Mouse (Mus musculus) stomach, embryonic 16.5 days (tissue): ENCODE measurements around the gene Alox5. TPM values are rescaled to one million over a fixed set of nuclear protein-coding genes. Genes with fewer than 3 reads are reported as not detected.

Experiments used
- ATAC-seq: fragments of 200-750 bp; cut with Nextera tagmentation; 2 replicates; pipeline ENCODE4 v1.8.0; 2017; ENCODE audit warnings: moderate number of reproducible peaks, moderate TSS enrichment; ENCODE audit not compliant: insufficient read depth, low FRiP score
- H3K27ac ChIP-seq: fragments of 300-500 bp; sonication (generic); 2 replicates; pipeline ENCODE4 v1.5.1; 2014; ENCODE audit warnings: low read length
- H3K27me3 ChIP-seq: fragments of 300-500 bp; sonication (generic); 2 replicates; pipeline ENCODE4 v1.6.1; 2014; ENCODE audit warnings: low read length, control low read depth, mixed read lengths; ENCODE audit not compliant: control insufficient read depth, insufficient read depth
- H3K36me3 ChIP-seq: fragments of 300-500 bp; sonication (generic); 2 replicates; pipeline ENCODE4 v1.6.1; 2014; ENCODE audit warnings: low read length; ENCODE audit not compliant: control insufficient read depth, insufficient read depth
- H3K4me1 ChIP-seq: fragments of 300-500 bp; sonication (generic); 2 replicates; pipeline ENCODE4 v1.6.1; 2014; ENCODE audit warnings: low read length, control low read depth, mixed read lengths; ENCODE audit not compliant: control insufficient read depth, insufficient read depth
- H3K4me2 ChIP-seq: fragments of 300-500 bp; sonication (generic); 2 replicates; pipeline ENCODE4 v1.6.1; 2014; ENCODE audit warnings: low read depth, low read length, mixed read lengths
- H3K4me3 ChIP-seq: fragments of 300-500 bp; sonication (generic); replicated peaks from 2 replicates; pipeline ENCODE4 v1.5.1; 2014; ENCODE audit warnings: mild to moderate bottlenecking, low read length
- H3K9ac ChIP-seq: fragments of 300-500 bp; sonication (generic); 2 replicates; pipeline ENCODE4 v1.6.1; 2014; ENCODE audit warnings: low read length
- H3K9me3 ChIP-seq: fragments of 300-500 bp; sonication (generic); replicated peaks from 2 replicates; pipeline ENCODE4 v1.6.1; 2016; ENCODE audit warnings: low read length, control low read depth; ENCODE audit not compliant: control insufficient read depth
- WGBS: fragments of 180-500 bp; shearing (Covaris S2); extraction: QIAGEN DNeasy Blood & Tissue Kit; methylation state at CpG from one replicate; pipeline ENCODE4 v1.1.7; 2014; 5-methylcytosine and 5-hydroxymethylcytosine counted together
- polyA plus RNA-seq: library from polyadenylated mRNA; unstranded; fragments of >200 nt; fragmentation: Nextera tagmentation; extraction: Ambion mirVana; gene quantifications from 2 replicates; pipeline ENCODE4 v1.2.1, GENCODE M21; 2015

Alox5 gene
- polyA plus RNA-seq, 1 experiment from 2014 or later, result 3.9 TPM

- Histone ChIP-seq H3K27ac (no peak overlapping the region), H3K36me3 (no peaks in the 10 kb centered on the region), H3K9ac (no peak overlapping the region), H3K4me3 (no peak overlapping the region), H3K27me3 (peaks cover 25% of the 10 kb centered on the region), H3K9me3 (no peaks in the 10 kb centered on the region), H3K4me2 (no peak overlapping the region), H3K4me1 (peaks cover 6% of the 10 kb centered on the region; the same call in 1 of the 2 replicates)
- WGBS, result 79% methylated on average over 4 of the region's 4 CpGs
- no peak for ATAC-seq
These were observed 2.2 kb downstream of the Alox5 start for GRCm38 (mm10) chr6:116458728-116459127.

- Histone ChIP-seq H3K4me3 (no peak overlapping the region), H3K9ac (no peak overlapping the region), H3K9me3 (no peaks in the 10 kb centered on the region), H3K4me2 (no peak overlapping the region), H3K27me3 (peaks cover 21% of the 10 kb centered on the region), H3K36me3 (no peaks in the 10 kb centered on the region), H3K4me1 (peaks cover 6% of the 10 kb centered on the region; the same call in 1 of the 2 replicates), H3K27ac (no peak overlapping the region)
- WGBS, result 29% methylated on average over 1 of the region's 1 CpGs
- no peak for ATAC-seq
These were observed 4.5 kb downstream of the Alox5 start for GRCm38 (mm10) chr6:116456482-116456881.

DNA sequence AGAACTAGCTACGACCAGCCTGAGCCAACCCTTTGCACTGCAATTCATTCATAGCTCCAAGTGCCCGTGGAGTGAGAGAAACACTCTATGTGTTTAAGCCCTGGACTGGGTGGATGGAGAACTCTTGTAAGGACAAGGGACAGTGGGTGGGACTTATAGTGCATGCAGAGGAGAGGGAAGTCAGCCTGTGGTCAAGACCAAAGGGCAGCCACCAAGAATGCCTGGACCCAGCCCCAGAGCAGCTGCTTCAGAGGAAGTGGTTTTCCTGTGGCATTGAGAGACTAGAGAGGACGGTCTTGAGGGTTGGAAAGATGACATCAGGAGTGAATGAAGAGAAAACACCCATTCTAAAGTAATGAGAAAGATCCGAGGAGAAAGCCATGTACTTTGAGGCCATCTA, 5.2 kb downstream of the Alox5 start:
- Histone ChIP-seq H3K9me3 (no peaks in the 10 kb centered on the region), H3K4me3 (no peak overlapping the region), H3K4me1 (peaks cover 2% of the 10 kb centered on the region; the same call in 1 of the 2 replicates), H3K9ac (no peak overlapping the region), H3K36me3 (no peaks in the 10 kb centered on the region), H3K4me2 (no peak overlapping the region), H3K27ac (no peak overlapping the region), H3K27me3 (peaks cover 14% of the 10 kb centered on the region)
- ATAC-seq, result no peak
- 62% methylated on average over 4 of the region's 4 CpGs for WGBS

GRCm38 (mm10) chr6:116440849-116441248, 20.1 kb downstream of the Alox5 start:
- Histone ChIP-seq H3K4me3 (no peak overlapping the region), H3K9ac (no peak overlapping the region)

DNA sequence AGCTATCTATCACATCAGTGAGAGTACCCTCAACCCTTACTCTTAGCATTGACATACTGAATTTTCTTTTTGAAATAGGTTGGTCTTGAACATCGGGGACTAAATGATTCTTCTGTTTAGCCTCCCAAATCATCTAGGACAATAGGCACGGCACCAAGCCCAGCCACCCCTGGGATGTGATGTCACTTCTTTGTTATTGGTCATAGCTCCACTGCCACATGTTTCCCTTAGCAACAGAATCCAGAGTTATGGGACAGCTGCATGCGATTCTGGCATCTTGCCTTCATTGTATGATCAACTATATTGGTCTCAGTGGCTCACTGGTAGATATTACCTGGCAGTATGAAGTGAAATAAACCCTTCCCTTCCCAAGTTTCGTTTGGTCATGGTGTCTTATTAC, 20.5 kb downstream of the Alox5 start:
- Histone ChIP-seq H3K4me3 (no peak overlapping the region), H3K27me3 (no peaks in the 10 kb centered on the region; the same call in 1 of the 2 replicates), H3K9me3 (no peaks in the 10 kb centered on the region), H3K4me1 (no peaks in the 10 kb centered on the region), H3K9ac (no peak overlapping the region), H3K27ac (no peak overlapping the region), H3K36me3 (no peaks in the 10 kb centered on the region), H3K4me2 (no peak overlapping the region)
- no peak for ATAC-seq
- 69% methylated on average over 4 of the region's 4 CpGs for WGBS

More at GRCm38 (mm10) chr6:116440849-116441248, 20.1 kb downstream of the Alox5 start:
- no peaks in the 10 kb centered on the region; the same call in 1 of the 2 replicates for H3K27me3 ChIP-seq
- H3K9me3 ChIP-seq, result no peaks in the 10 kb centered on the region
- H3K27ac ChIP-seq, result no peak overlapping the region
- H3K36me3 ChIP-seq, result no peaks in the 10 kb centered on the region
- no peak for ATAC-seq
- H3K4me1 ChIP-seq, result no peaks in the 10 kb centered on the region
- no peak overlapping the region for H3K4me2 ChIP-seq
- WGBS, result 57% methylated on average over 4 of the region's 4 CpGs

GRCm38 (mm10) chr6:116439531-116439930, 21.4 kb downstream of the Alox5 start:
- no peaks in the 10 kb centered on the region for H3K9me3 ChIP-seq
- no peaks in the 10 kb centered on the region; the same call in 1 of the 2 replicates for H3K27me3 ChIP-seq
- WGBS, result 87% methylated on average over 6 of the region's 6 CpGs
- no peak overlapping the region for H3K4me2 ChIP-seq
- H3K9ac ChIP-seq, result no peak overlapping the region
- no peaks in the 10 kb centered on the region for H3K36me3 ChIP-seq
- no peaks in the 10 kb centered on the region for H3K4me1 ChIP-seq
- no peak for ATAC-seq
- H3K27ac ChIP-seq, result no peak overlapping the region
- no peak overlapping the region for H3K4me3 ChIP-seq

DNA sequence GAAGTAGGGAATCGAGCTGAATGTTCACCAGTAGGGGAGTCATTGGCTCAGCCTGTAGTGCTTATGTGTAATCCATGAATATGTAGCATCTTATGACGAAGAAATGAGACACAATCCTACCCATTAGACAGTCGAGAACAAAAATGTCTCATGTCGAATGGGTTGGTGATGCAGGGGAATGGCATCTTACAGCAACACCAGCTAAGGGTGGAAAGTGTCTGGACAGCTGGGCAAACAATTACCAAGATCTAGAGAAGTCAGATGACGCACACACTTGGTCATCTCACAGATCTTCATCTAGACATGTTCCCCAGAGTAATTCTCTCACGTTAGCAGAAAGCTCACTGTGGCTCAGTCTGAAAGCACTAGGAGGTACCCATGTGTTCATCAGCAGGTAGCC, 22.1 kb downstream of the Alox5 start:
- no peaks in the 10 kb centered on the region for H3K9me3 ChIP-seq
- H3K4me3 ChIP-seq, result no peak overlapping the region
- H3K36me3 ChIP-seq, result no peaks in the 10 kb centered on the region
- H3K4me2 ChIP-seq, result no peak overlapping the region
- H3K27me3 ChIP-seq, result no peaks in the 10 kb centered on the region; the same call in 1 of the 2 replicates
- no peak overlapping the region for H3K9ac ChIP-seq
- no peak overlapping the region for H3K27ac ChIP-seq
- WGBS, result 76% methylated on average over 6 of the region's 6 CpGs
- no peaks in the 10 kb centered on the region for H3K4me1 ChIP-seq
- ATAC-seq, result no peak

DNA sequence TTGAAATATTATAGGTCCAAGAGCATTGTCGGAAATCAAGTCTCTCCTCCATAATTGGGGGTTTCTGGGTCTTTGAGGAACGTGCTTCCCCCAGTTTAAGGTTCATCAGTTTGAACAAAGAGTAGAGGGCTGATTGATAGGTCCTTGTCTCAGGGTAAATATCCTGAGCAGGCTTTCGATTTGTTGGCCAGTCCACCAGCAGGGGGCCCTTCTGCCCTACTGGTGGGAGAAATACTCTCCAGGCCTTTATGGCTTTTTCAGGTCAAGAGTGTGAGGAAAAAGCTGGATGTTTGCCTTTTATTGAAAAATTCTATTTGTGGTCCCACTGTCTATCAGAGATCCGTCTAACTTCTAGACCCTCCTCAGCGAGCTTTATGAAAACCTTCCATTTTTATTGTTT, 32.7 kb downstream of the Alox5 start:
- H3K36me3 ChIP-seq, result no peaks in the 10 kb centered on the region
- no peak overlapping the region for H3K27ac ChIP-seq
- ATAC-seq, result no peak
- H3K4me3 ChIP-seq, result no peak overlapping the region
- H3K4me1 ChIP-seq, result no peaks in the 10 kb centered on the region
- H3K4me2 ChIP-seq, result no peak overlapping the region
- H3K27me3 ChIP-seq, result no peaks in the 10 kb centered on the region
- 57% methylated on average over 5 of the region's 5 CpGs for WGBS
- H3K9me3 ChIP-seq, result 0 out of 2 replicates have a peak, but pooled peaks cover 3% of the 10 kb centered on the region
- H3K9ac ChIP-seq, result no peak overlapping the region

- WGBS, result 79% methylated on average over 3 of the region's 3 CpGs
- Histone ChIP-seq H3K27ac (no peak overlapping the region), H3K27me3 (no peaks in the 10 kb centered on the region), H3K9me3 (0 out of 2 replicates have a peak, but pooled peaks cover 3% of the 10 kb centered on the region), H3K4me2 (no peak overlapping the region), H3K36me3 (no peaks in the 10 kb centered on the region), H3K4me3 (no peak overlapping the region), H3K4me1 (no peaks in the 10 kb centered on the region), H3K9ac (no peak overlapping the region)
- ATAC-seq, result no peak
These were observed 33.4 kb downstream of the Alox5 start for GRCm38 (mm10) chr6:116427552-116427951.
